Mouse (Mus musculus): ENCODE measurements around the gene 4933414I15Rik. TPM values are rescaled to one million over a fixed set of nuclear protein-coding genes. Genes with fewer than 3 reads are reported as not detected.

Gene 4933414I15Rik
- polyA plus RNA-seq (2015; fragmentation: Nextera tagmentation; extraction: Ambion mirVana), result not detected in 2 replicates

DNA sequence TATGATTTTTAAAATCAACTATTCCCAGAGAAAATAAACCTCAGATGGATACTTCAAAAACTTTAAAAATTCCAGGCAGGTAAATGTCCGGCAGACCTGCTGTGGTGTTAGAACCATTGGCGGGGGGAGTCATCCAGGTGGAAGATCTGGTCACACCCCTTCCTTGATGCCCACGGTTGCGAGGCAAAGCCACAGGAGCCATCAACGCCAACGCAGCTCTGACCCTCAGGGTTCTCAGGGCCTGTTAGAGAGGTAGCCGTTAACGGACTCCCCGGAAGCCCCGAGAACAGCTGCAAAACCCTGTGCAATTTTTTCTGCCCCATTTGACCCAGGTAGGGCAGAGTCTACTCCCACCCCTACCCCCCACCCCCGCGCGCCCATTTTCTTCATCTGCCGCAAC is at the start of gene 4933414I15Rik:
Gene 4933414I15Rik, minus strand, starts transcription at position 260 of the 400 bp plus-strand sequence.

DNA sequence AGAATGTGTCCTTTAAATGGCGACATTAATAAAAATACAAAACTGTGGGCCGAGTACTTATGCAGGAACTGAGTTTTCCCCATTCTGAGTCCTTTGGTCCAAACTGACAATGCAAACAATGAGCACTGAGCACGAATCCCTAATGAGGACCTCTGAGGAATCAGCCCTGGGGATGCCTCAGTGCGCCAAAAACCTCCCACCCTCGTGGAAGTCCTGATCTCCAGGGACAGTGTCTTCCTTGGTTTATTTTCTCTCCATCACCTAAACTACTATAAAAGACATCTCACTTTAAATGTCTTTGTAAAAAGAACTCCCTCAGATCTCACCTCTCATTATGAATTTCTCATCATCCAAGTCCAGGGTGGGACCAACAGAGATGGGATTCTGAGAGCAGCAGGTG is 38.1 kb upstream of the 4933414I15Rik start, which contains the start of gene Olfr1377:
Gene Olfr1377, plus strand, starts transcription at position 301 of the 400 bp plus-strand sequence.

DNA sequence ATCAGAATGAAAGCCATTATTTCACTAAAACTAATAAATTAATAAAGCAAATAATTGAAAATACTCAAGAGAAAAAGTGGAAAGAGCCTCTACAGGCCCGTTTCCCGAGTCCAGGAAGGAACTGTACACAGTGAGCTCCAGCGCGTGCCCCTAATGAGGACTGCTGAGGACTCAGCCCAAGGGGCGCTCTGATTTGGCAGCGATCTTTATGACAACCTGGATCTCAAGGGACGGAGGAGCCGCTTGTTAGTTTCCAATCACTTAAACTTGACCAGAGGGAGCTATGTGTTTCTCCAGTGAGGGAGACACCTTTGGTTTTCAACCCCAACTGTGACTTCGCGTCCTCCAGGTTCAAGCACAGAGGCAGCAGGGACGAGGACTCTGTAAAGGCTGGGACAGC is 22.7 kb upstream of the 4933414I15Rik start, which contains the start of gene Olfr1378:
Gene Olfr1378, plus strand, starts transcription at position 301 of the 400 bp plus-strand sequence.

DNA sequence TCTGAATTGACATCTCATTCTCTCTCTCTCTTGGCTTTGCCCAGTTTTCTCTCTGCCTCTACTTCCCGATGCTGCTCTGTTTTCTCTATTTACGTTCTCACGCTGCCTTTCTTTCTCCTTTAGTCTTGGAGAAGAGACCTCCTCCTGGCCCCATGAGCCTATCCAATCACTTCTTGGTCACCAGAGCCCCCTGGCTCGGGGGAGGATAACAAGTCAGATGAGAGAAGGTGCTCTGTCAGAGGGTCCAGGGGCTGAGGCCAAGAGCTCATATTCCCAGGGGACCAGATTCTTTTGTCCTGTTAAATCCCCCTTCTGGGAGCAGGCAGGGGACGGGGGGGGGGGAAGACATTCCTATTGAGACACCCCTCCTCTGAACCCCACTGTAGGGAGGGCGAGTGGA is 10.1 kb upstream of the 4933414I15Rik start, which contains the start of gene Prop1:
Gene Prop1, minus strand, starts transcription at position 101 of the 400 bp plus-strand sequence.

DNA sequence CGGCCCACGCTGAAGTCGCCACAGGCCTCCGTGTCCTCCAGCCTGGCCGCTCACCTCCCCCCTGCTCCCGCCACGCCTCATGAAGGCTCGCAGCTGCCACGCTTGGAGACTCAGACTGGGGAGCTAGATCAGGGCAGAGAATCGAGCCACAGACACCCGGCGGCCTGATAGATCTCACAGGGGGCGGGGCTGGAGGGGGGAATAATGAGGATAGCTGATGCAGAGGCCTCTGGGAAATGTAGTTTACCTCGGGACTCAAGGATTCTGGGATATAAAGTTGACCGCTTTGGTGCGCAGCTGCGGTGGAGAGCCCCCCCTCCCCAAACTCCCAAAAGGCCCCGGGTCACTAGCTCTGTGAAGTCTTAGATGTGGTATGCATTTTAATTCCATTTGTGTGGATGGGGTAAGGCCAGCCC is 12.1 kb downstream of the 4933414I15Rik start, which contains the start of gene Zfp354b:
Gene Zfp354b, minus strand, starts transcription at position 183 of the 416 bp plus-strand sequence.

DNA sequence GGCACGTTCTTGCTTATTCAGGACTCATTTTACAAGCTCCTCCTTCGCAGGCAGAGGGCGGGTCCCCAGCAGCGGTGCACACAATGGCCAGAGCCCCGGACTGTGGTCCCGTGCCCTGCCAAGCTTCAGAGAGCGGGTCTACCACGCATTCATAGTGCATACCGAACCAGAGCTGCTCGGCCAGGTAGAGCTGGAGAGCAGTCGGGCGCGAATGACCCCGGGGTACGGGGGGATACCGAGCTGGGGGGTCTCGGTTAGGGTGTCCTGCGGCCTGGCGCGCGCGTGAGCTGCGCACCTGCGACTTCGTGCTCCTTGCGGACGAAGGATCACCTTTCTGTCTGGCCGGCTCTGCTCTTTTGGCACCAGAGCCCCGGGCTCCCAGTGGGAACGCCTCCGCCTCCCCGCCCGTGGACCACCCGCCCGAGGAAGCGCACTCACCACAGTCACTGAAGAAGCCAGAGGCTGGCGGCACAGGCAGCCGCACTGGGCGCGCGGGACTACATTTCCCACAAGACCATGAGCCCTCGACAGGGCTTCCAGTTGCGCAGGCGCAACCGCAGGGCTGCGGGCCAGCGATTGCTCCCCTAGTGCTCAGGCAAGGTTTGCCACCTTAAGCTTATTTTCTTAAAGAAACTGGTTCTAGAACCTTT is 27.8 kb downstream of the 4933414I15Rik start, which contains the start of gene Zfp2:
Gene Zfp2, minus strand, starts transcription at position 495 of the 650 bp plus-strand sequence.

Other genes with a start within 250 kb of the 4933414I15Rik start
- 8.3 and 10.0 TPM in 2 replicates for gene Zfp354c, start 116.0 kb downstream of the 4933414I15Rik start, polyA plus RNA-seq (2015; fragmentation: Nextera tagmentation; extraction: Ambion mirVana)
- 1.1 and 1.3 TPM in 2 replicates for gene Zfp879, start 102.2 kb downstream of the 4933414I15Rik start, polyA plus RNA-seq (2015; fragmentation: Nextera tagmentation; extraction: Ambion mirVana)
- gene Grm6, start 93.1 kb downstream of the 4933414I15Rik start, polyA plus RNA-seq (2015; fragmentation: Nextera tagmentation; extraction: Ambion mirVana), result 0.14 TPM in 1 of 2 replicates, not detected in the other
- gene Zfp454, start 56.1 kb downstream of the 4933414I15Rik start, polyA plus RNA-seq (2015; fragmentation: Nextera tagmentation; extraction: Ambion mirVana), result 3.3 and 4.3 TPM in 2 replicates
- 10.2 and 10.8 TPM in 2 replicates for gene Zfp2, start 27.6 kb downstream of the 4933414I15Rik start, polyA plus RNA-seq (2015; fragmentation: Nextera tagmentation; extraction: Ambion mirVana)
- 1.6 and 1.8 TPM in 2 replicates for gene Zfp354b, start 12.1 kb downstream of the 4933414I15Rik start, polyA plus RNA-seq (2015; fragmentation: Nextera tagmentation; extraction: Ambion mirVana)
- 0.23 TPM in 1 of 2 replicates, not detected in the other for gene Prop1, start 10.0 kb upstream of the 4933414I15Rik start, polyA plus RNA-seq (2015; fragmentation: Nextera tagmentation; extraction: Ambion mirVana)
- gene Olfr1378, start 22.8 kb upstream of the 4933414I15Rik start, polyA plus RNA-seq (2015; fragmentation: Nextera tagmentation; extraction: Ambion mirVana), result not detected in 2 replicates
- not detected in 2 replicates for gene Olfr1377, start 38.2 kb upstream of the 4933414I15Rik start, polyA plus RNA-seq (2015; fragmentation: Nextera tagmentation; extraction: Ambion mirVana)
- not detected in 2 replicates for gene Olfr51, start 59.8 kb upstream of the 4933414I15Rik start, polyA plus RNA-seq (2015; fragmentation: Nextera tagmentation; extraction: Ambion mirVana)
- 0.35 and 0.63 TPM in 2 replicates for gene Olfr54, start 70.5 kb upstream of the 4933414I15Rik start, polyA plus RNA-seq (2015; fragmentation: Nextera tagmentation; extraction: Ambion mirVana)
- not detected in 2 replicates for gene Olfr1375, start 104.3 kb upstream of the 4933414I15Rik start, polyA plus RNA-seq (2015; fragmentation: Nextera tagmentation; extraction: Ambion mirVana)
- 5.8 and 6.9 TPM in 2 replicates for gene Zfp354a, start 115.5 kb upstream of the 4933414I15Rik start, polyA plus RNA-seq (2015; fragmentation: Nextera tagmentation; extraction: Ambion mirVana)